Mouse (Mus musculus) stomach, postnatal 0 days (tissue): ENCODE data around the gene Thap12. TPM values are rescaled to one million over a fixed set of nuclear protein-coding genes. Genes with fewer than 3 reads are reported as not detected.

ENCODE experiments used
- ATAC-seq: fragments of 200-750 bp; cut with Nextera tagmentation; 2 replicates; pipeline ENCODE4 v1.8.0; 2017; ENCODE audit not compliant: low FRiP score, low TSS enrichment
- DNase-seq: peaks from one replicate; pipeline ENCODE4 v3.0.0-alpha.2; 2016; ENCODE audit warnings: low spot score
- H3K27ac ChIP-seq: fragments of 300-500 bp; sonication (generic); replicated peaks from 2 replicates; pipeline ENCODE4 v1.5.1; 2014; ENCODE audit warnings: mild to moderate bottlenecking, control low read depth
- H3K27me3 ChIP-seq: fragments of 300-500 bp; sonication (generic); 2 replicates; pipeline ENCODE4 v1.6.1; 2014; ENCODE audit warnings: low read length; ENCODE audit not compliant: control insufficient read depth, insufficient read depth
- H3K36me3 ChIP-seq: fragments of 300-500 bp; sonication (generic); 2 replicates; pipeline ENCODE4 v1.6.1; 2014; ENCODE audit warnings: low read length, mixed read lengths; ENCODE audit not compliant: control insufficient read depth, insufficient read depth
- H3K4me1 ChIP-seq: fragments of 300-500 bp; sonication (generic); replicated peaks from 2 replicates; pipeline ENCODE4 v1.6.1; 2014; ENCODE audit warnings: antibody characterized with exemption; ENCODE audit not compliant: control insufficient read depth, insufficient read depth
- H3K4me2 ChIP-seq: fragments of 300-500 bp; sonication (generic); replicated peaks from 2 replicates; pipeline ENCODE4 v1.6.1; 2014; ENCODE audit warnings: low read depth, mild to moderate bottlenecking, control low read depth, moderate library complexity
- H3K4me3 ChIP-seq: fragments of 300-500 bp; sonication (generic); 2 replicates; pipeline ENCODE4 v1.5.1; 2014; ENCODE audit warnings: low read depth, low read length, control low read depth
- H3K9ac ChIP-seq: fragments of 300-500 bp; sonication (generic); 2 replicates; pipeline ENCODE4 v1.6.1; 2014; ENCODE audit warnings: mild to moderate bottlenecking, low read length, control low read depth, mixed read lengths
- H3K9me3 ChIP-seq: fragments of 300-500 bp; sonication (generic); 2 replicates; pipeline ENCODE4 v1.6.1; 2016; ENCODE audit warnings: low read length; ENCODE audit not compliant: control insufficient read depth
- CTCF ChIP-seq: IDR thresholded peaks from 2 replicates; pipeline ENCODE4 v1.5.1; 2016; ENCODE audit warnings: antibody characterized with exemption, low read depth, mild to moderate bottlenecking, moderate library complexity
- EP300 ChIP-seq: optimal IDR thresholded peaks from 2 replicates; pipeline ENCODE3; 2016; ENCODE audit warnings: antibody characterized with exemption
- WGBS: fragments of 180-500 bp; shearing (Covaris S2); extraction: QIAGEN DNeasy Blood & Tissue Kit; methylation state at CpG from one replicate; pipeline ENCODE4 v1.1.7; 2014; 5-methylcytosine and 5-hydroxymethylcytosine counted together
- polyA plus RNA-seq: library from polyadenylated mRNA; unstranded; fragments of >200 nt; fragmentation: Nextera tagmentation; extraction: Ambion mirVana; gene quantifications from 2 replicates; pipeline ENCODE4 v1.2.1, GENCODE M21; 2015

Gene Thap12
- polyA plus RNA-seq, 1 experiment from 2014 or later, result 33.3 TPM

DNA sequence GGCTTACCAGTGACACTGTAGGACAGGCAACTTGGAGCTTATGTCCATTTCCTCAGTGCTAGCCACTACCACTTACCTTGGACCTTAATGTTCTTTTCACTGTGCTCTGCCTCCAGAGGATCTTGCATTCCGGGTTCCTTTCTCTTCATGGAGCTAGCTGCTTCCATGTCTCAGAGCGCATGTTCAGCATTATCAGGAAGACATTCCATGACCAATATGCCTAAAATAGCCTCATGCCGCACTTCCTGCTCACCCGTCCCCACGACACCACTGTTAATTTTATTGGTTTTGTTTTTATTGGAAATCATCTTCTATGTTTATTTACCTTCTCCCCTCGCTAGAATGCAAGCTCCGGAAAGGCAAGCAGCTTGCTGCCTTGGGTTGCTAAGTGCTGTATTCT is 24.5 kb upstream of the Thap12 start:
- Histone ChIP-seq H3K27me3 (no peaks in the 10 kb centered on the region), H3K4me2 (no peak overlapping the region), H3K4me1 (no peaks in the 10 kb centered on the region), H3K27ac (no peak overlapping the region), H3K9me3 (no peaks in the 10 kb centered on the region), H3K4me3 (no peak overlapping the region), H3K36me3 (no peaks in the 10 kb centered on the region), H3K9ac (no peak overlapping the region)
- TF ChIP-seq CTCF (no peak), EP300 (no peak)
- whole genome bisulfite sequencing, result 51% methylated on average over 7 of the region's 7 CpGs
- no peak for ATAC-seq
- DNase-seq, result no peak

DNA sequence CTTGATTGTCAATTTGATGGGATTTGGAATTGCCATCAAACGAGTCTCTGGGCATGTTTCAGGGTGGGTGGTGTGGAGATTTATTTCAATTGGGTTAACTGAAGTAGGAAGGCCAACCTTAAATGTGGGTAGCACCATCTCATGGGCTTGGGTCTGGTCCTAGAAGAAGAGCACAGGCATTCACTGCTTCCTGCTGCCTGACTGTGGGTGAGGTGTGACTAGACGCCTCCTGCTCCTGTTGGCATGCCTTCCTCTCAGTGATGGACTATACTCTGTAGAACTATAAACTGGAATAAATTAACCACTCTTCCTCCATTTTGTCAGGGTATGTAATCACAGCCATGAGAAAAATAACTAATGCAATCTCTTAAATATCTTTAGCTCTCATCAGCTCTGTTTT is 22.2 kb upstream of the Thap12 start:
- Histone ChIP-seq H3K27me3 (no peaks in the 10 kb centered on the region), H3K4me3 (no peak overlapping the region), H3K9ac (no peak overlapping the region), H3K4me1 (no peaks in the 10 kb centered on the region), H3K9me3 (no peaks in the 10 kb centered on the region), H3K4me2 (no peak overlapping the region), H3K36me3 (no peaks in the 10 kb centered on the region), H3K27ac (no peak overlapping the region)
- 55% methylated on average over 2 of the region's 2 CpGs for WGBS
- TF ChIP-seq CTCF, result no peak
- TF ChIP-seq EP300, result no peak
- no peak for ATAC-seq
- DNase-seq, result no peak

DNA sequence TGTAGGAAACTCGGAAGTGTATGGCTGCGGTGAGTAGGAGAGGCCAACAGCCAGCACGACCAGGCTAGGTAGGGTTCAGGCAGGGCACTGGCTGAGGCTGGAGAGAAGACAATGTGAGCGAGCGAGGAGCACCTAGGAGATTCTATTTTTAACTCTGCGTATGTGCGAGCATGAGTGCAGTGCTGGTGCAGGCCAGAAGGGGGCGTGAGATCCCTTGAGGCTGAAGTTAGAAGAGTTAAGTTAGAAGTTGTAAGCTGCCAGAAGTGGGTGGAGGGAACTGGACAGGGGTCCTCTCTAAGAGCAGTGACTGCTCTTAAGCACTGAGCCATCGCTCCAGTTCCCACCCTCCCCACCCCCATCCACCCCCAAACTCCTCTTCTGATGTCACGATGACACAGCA is 20.1 kb upstream of the Thap12 start:
- no peaks in the 10 kb centered on the region for H3K4me1 ChIP-seq
- H3K27ac ChIP-seq, result no peak overlapping the region
- H3K27me3 ChIP-seq, result no peaks in the 10 kb centered on the region
- H3K4me2 ChIP-seq, result no peak overlapping the region
- H3K4me3 ChIP-seq, result no peak overlapping the region
- DNase-seq, result no peak
- no peak for ATAC-seq
- H3K36me3 ChIP-seq, result no peaks in the 10 kb centered on the region
- H3K9me3 ChIP-seq, result no peaks in the 10 kb centered on the region
- H3K9ac ChIP-seq, result no peak overlapping the region
- no peak for TF ChIP-seq EP300
- TF ChIP-seq CTCF, result no peak; the same call in 1 of the 2 replicates
- 89% methylated on average over 10 of the region's 10 CpGs for WGBS

DNA sequence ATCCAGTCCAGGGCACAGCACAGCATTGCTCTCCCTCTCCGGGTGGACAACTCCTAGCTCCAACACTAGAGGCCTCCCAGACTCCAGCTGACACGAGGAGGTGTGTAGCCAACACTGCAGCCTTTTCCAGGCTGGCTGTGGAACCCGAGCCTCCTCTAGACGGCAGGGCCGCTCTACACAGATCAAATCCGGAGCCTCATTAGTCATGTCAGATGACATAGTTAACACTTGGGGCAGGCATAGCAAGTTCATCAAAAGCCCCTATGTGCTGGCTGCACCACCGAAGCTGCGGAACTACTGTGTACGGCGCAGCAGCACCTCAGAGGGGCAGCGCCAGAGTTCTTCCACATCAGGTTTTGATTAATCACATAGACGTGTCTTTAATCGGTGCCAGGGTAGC is 17.0 kb upstream of the Thap12 start:
- Histone ChIP-seq H3K4me1 (no peaks in the 10 kb centered on the region), H3K27ac (no peak overlapping the region), H3K4me3 (no peak overlapping the region), H3K36me3 (no peaks in the 10 kb centered on the region), H3K9me3 (no peaks in the 10 kb centered on the region), H3K27me3 (no peaks in the 10 kb centered on the region), H3K9ac (no peak overlapping the region), H3K4me2 (peak overlapping the region; percentile 31; the same call in 1 of the 2 replicates)
- ATAC-seq (peak; percentile 78; the same call in 1 of the 2 replicates), DNase-seq (peak; percentile 32)
- WGBS, result 23% methylated on average over 13 of the region's 13 CpGs
- TF ChIP-seq EP300, result no peak
- peak; percentile 79 for TF ChIP-seq CTCF

DNA sequence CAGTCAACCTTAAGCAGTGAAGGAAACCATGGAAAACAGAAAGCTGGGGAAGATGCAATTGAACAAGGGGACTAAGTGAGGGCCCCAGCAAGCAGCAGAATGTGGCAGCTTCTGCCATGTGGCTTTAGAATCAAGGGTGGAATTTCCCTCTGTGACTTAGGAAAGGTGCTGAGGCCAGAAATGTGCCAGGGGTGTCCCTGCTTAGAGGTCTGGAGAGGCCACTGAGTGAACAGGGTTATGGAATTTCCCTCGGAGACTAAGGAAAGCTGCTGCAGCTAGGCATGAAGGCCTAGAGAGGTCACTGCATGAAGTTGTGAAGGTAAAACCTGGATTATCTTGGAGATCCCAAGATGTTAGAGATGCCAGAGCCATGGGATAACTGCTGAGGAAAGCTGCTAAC is 12.8 kb upstream of the Thap12 start:
- Histone ChIP-seq H3K27me3 (no peaks in the 10 kb centered on the region), H3K4me3 (no peak overlapping the region), H3K4me2 (no peak overlapping the region), H3K27ac (no peak overlapping the region), H3K36me3 (no peaks in the 10 kb centered on the region), H3K4me1 (no peaks in the 10 kb centered on the region), H3K9me3 (no peaks in the 10 kb centered on the region), H3K9ac (no peak overlapping the region)
- WGBS, result 90% methylated on average over 1 of the region's 1 CpGs
- TF ChIP-seq EP300, result no peak
- no peak for TF ChIP-seq CTCF
- DNase-seq, result no peak
- ATAC-seq, result no peak

DNA sequence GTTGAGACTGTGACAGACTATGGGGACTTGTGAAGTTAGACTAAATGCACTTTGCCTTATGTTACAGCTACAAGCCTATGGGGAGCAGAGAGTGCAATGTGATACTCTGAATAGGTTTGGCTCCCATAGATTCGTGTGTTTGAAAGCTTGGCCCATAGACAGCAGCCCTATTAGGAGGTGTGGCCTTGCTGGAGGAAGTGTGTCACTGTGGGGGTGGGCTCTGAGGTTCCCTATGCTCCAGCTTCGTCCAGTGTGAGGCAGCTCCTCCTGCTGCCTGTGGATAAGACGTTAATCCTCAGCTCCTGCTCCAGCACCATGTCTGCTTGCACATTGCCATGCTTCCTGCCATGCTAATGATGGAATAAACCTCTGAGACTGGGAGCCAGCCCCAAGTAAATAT is 12.1 kb upstream of the Thap12 start:
- ATAC-seq (no peak), DNase-seq (no peak)
- Histone ChIP-seq H3K4me2 (no peak overlapping the region), H3K27me3 (no peaks in the 10 kb centered on the region), H3K9ac (no peak overlapping the region), H3K4me3 (no peak overlapping the region), H3K27ac (no peak overlapping the region), H3K9me3 (no peaks in the 10 kb centered on the region), H3K4me1 (no peaks in the 10 kb centered on the region), H3K36me3 (no peaks in the 10 kb centered on the region)
- 9% methylated on average over 3 of the region's 3 CpGs for WGBS
- TF ChIP-seq EP300 (no peak), CTCF (peak; percentile 16; the same call in 1 of the 2 replicates)
